Mouse (Mus musculus) embryonic facial prominence, embryonic 11.5 days (tissue): ENCODE data around the gene Gpa33. TPM values are rescaled to one million over a fixed set of nuclear protein-coding genes. Genes with fewer than 3 reads are reported as not detected.

ENCODE experiments used
- ATAC-seq: fragments of 200-750 bp; cut with Nextera tagmentation; replicated peaks from 2 replicates; pipeline ENCODE4 v1.8.0; 2017; ENCODE audit warnings: low read depth; ENCODE audit not compliant: insufficient number of reproducible peaks, low FRiP score, low TSS enrichment
- DNase-seq: peaks from one replicate; pipeline ENCODE4 v3.0.0-alpha.2; 2015; ENCODE audit warnings: low spot score
- H3K27ac ChIP-seq: fragments of 300-500 bp; sonication (generic); replicated peaks from 2 replicates; pipeline ENCODE4 v1.5.1; 2014; ENCODE audit warnings: mild to moderate bottlenecking, low read depth, low read length, control low read depth
- H3K27me3 ChIP-seq: fragments of 300-500 bp; sonication (generic); 2 replicates; pipeline ENCODE4 v1.6.1; 2014; ENCODE audit warnings: mild to moderate bottlenecking, low read length, moderate library complexity, mixed read lengths; ENCODE audit not compliant: control insufficient read depth, insufficient read depth
- H3K36me3 ChIP-seq: fragments of 300-500 bp; sonication (generic); replicated peaks from 2 replicates; pipeline ENCODE4 v1.6.1; 2014; ENCODE audit warnings: low read depth, mild to moderate bottlenecking, low read length, moderate library complexity, mixed read lengths; ENCODE audit not compliant: control insufficient read depth, insufficient read depth
- H3K4me1 ChIP-seq: fragments of 300-500 bp; sonication (generic); 2 replicates; pipeline ENCODE4 v1.6.1; 2014; ENCODE audit warnings: low read length, mixed read lengths; ENCODE audit not compliant: control insufficient read depth, insufficient read depth
- H3K4me2 ChIP-seq: fragments of 300-500 bp; sonication (generic); 2 replicates; pipeline ENCODE4 v1.6.1; 2014; ENCODE audit warnings: low read depth, mild to moderate bottlenecking, control low read depth, low read length, moderate library complexity
- H3K4me3 ChIP-seq: fragments of 300-500 bp; sonication (generic); 2 replicates; pipeline ENCODE4 v1.5.1; 2014; ENCODE audit warnings: low read depth, low read length, control low read depth
- H3K9ac ChIP-seq: fragments of 300-500 bp; sonication (generic); replicated peaks from 2 replicates; pipeline ENCODE4 v1.6.1; 2014; ENCODE audit warnings: mild to moderate bottlenecking, control low read depth, low read length
- H3K9me3 ChIP-seq: fragments of 300-500 bp; sonication (generic); replicated peaks from 2 replicates; pipeline ENCODE4 v1.6.1; 2016; ENCODE audit warnings: mild to moderate bottlenecking, low read length, inconsistent platforms, mixed read lengths; ENCODE audit not compliant: control insufficient read depth
- WGBS: fragments of 180-500 bp; shearing (Covaris S2); extraction: QIAGEN DNeasy Blood & Tissue Kit; methylation state at CpG from one replicate; pipeline ENCODE4 v1.1.7; 2014; 5-methylcytosine and 5-hydroxymethylcytosine counted together
- polyA plus RNA-seq: library from polyadenylated mRNA; unstranded; fragments of >200 nt; fragmentation: Nextera tagmentation; extraction: Ambion mirVana; gene quantifications from 2 replicates; pipeline ENCODE4 v1.2.1, GENCODE M21; 2014

Gpa33 gene
- polyA plus RNA-seq, 1 experiment from 2014 or later, result 0.34 TPM

- H3K4me1 ChIP-seq, result no peaks in the 10 kb centered on the region
- no peak overlapping the region for H3K4me2 ChIP-seq
- no peak overlapping the region for H3K4me3 ChIP-seq
- no peaks in the 10 kb centered on the region for H3K36me3 ChIP-seq
- no peaks in the 10 kb centered on the region for H3K9me3 ChIP-seq
- no peak overlapping the region for H3K27ac ChIP-seq
- 86% methylated on average over 7 of the region's 7 CpGs for WGBS
- DNase-seq, result no peak
- no peak for ATAC-seq
- H3K27me3 ChIP-seq, result peaks cover 3% of the 10 kb centered on the region
- no peak overlapping the region for H3K9ac ChIP-seq
These were observed 20.0 kb downstream of the Gpa33 start for GRCm38 (mm10) chr1:166150035-166150434.

DNA sequence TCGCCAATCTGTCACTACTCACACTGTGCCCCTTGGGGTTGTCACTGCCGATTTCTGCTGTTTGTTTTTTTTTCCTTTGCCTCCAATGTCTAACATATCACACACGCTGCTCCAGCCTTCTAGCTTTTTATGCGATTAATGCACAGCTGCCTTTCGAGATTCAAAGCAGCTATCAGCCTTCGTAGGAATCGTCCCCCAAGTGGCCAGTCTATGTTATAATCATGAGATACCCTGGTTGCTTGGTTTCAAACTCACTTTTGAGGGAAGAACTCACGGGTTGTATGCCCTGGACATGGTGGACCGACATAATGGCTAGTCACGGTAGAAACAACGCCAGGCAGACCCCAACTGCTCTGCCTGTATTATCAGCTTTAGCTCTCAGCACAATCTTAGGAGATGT, 21.3 kb downstream of the Gpa33 start:
- Histone ChIP-seq H3K27ac (no peak overlapping the region), H3K27me3 (peaks cover 8% of the 10 kb centered on the region), H3K9me3 (no peaks in the 10 kb centered on the region), H3K9ac (no peak overlapping the region), H3K36me3 (no peaks in the 10 kb centered on the region), H3K4me3 (no peak overlapping the region), H3K4me1 (no peaks in the 10 kb centered on the region), H3K4me2 (no peak overlapping the region)
- peak; percentile 42 for DNase-seq
- no peak for ATAC-seq
- WGBS, result 68% methylated on average over 11 of the region's 11 CpGs

DNA sequence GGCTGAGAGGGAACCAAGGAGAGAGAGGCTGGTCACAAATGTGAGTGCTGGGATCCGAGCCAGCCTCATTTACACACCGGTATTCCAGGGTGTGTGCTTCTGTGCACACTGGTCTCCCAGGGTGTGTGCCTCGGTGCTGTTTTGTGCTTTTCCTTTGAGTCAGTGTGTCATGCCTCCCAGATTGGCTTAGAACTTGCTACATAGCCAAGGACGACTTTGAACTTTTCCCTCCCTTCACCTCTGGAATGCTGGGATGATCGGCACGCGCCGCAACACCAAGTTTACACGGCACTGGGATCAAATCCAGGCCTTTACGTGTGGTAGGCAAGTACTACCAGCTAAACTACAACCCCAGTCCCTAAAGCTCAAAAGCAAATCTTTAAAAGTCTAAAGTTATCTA, 22.0 kb downstream of the Gpa33 start:
- ATAC-seq, result no peak
- no peak overlapping the region for H3K27ac ChIP-seq
- H3K36me3 ChIP-seq, result no peaks in the 10 kb centered on the region
- no peaks in the 10 kb centered on the region for H3K9me3 ChIP-seq
- no peak for DNase-seq
- no peak overlapping the region for H3K4me2 ChIP-seq
- no peaks in the 10 kb centered on the region for H3K4me1 ChIP-seq
- 93% methylated on average over 10 of the region's 10 CpGs for WGBS
- no peak overlapping the region for H3K4me3 ChIP-seq
- H3K9ac ChIP-seq, result no peak overlapping the region
- peaks cover 8% of the 10 kb centered on the region for H3K27me3 ChIP-seq

- 12% methylated on average over 18 of the region's 18 CpGs for WGBS
- ATAC-seq (0 out of 2 replicates have a peak, but pooled peaks have one; percentile 20), DNase-seq (peak; percentile 96)
- no peak overlapping the region for H3K27ac ChIP-seq
- H3K27me3 ChIP-seq, result peaks cover 8% of the 10 kb centered on the region
- H3K36me3 ChIP-seq, result no peaks in the 10 kb centered on the region
- H3K4me2 ChIP-seq, result no peak overlapping the region
- H3K4me3 ChIP-seq, result no peak overlapping the region
- no peaks in the 10 kb centered on the region for H3K9me3 ChIP-seq
- no peaks in the 10 kb centered on the region for H3K4me1 ChIP-seq
- no peak overlapping the region for H3K9ac ChIP-seq
These were observed 23.5 kb downstream of the Gpa33 start for GRCm38 (mm10) chr1:166153351-166154120.

- 17% methylated on average over 29 of the region's 29 CpGs for WGBS
- Histone ChIP-seq H3K9me3 (no peaks in the 10 kb centered on the region), H3K27me3 (peaks cover 8% of the 10 kb centered on the region), H3K4me2 (peak overlapping the region; percentile 0), H3K36me3 (no peaks in the 10 kb centered on the region), H3K4me3 (no peak overlapping the region), H3K27ac (no peak overlapping the region), H3K9ac (no peak overlapping the region), H3K4me1 (no peaks in the 10 kb centered on the region)
- ATAC-seq (no peak), DNase-seq (peak; percentile 84)
These were observed 24.4 kb downstream of the Gpa33 start for GRCm38 (mm10) chr1:166154162-166155112.

GRCm38 (mm10) chr1:166155113-166155494, 25.1 kb downstream of the Gpa33 start:
- WGBS, result 60% methylated on average over 10 of the region's 10 CpGs
- Histone ChIP-seq H3K27me3 (peaks cover 8% of the 10 kb centered on the region), H3K9me3 (no peaks in the 10 kb centered on the region), H3K4me2 (no peak overlapping the region), H3K36me3 (no peaks in the 10 kb centered on the region), H3K4me3 (no peak overlapping the region), H3K9ac (no peak overlapping the region), H3K27ac (no peak overlapping the region), H3K4me1 (no peaks in the 10 kb centered on the region)
- ATAC-seq, result no peak
- no peak for DNase-seq

DNA sequence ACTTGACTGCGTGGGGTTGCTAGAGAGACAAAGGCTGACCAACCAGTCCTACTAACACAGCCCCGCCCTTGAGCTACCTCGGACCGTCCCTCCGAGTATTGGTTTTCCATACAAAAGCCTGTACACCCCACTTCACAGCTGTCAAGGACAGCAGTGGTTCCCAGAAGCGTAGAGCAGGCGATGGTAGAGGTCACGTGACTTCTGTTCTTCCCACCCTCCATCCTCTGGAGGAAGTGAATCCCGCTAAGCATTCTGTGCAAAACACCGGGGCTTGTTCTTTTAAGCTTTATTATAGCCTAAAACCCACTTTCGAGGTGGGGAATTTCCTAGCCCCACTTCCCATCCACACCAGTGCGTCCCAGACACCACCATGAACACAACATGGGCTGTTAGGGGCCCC, 27.7 kb downstream of the Gpa33 start:
- DNase-seq (no peak), ATAC-seq (no peak)
- Histone ChIP-seq H3K4me3 (no peak overlapping the region), H3K27ac (no peak overlapping the region), H3K27me3 (peaks cover 8% of the 10 kb centered on the region), H3K4me2 (no peak overlapping the region), H3K9ac (no peak overlapping the region), H3K4me1 (no peaks in the 10 kb centered on the region), H3K9me3 (no peaks in the 10 kb centered on the region), H3K36me3 (no peaks in the 10 kb centered on the region)
- WGBS, result 87% methylated on average over 12 of the region's 12 CpGs

DNA sequence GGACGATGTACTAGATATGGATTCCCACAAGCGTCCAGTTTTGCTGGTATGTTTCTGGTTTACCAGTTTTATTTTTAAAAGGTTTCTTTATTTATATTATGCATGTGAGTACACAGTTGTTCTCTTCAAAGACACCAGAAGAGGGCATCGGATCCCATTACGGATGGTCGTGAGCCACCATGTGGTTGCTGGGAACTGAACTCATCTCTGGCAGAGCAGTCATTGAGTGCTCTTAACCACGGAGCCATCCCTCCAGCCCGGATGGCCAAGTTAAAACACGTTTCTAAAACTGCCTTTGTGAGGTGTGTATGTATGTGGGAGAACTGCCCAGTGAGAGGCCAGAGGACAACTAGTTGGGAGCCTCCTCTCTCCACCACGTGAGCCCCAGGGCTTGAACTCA, 28.6 kb downstream of the Gpa33 start:
- WGBS, result 61% methylated on average over 9 of the region's 9 CpGs

More for the DNA sequence above, 28.6 kb downstream of the Gpa33 start:
- H3K9me3 ChIP-seq, result no peaks in the 10 kb centered on the region
- peaks cover 8% of the 10 kb centered on the region for H3K27me3 ChIP-seq
- H3K4me3 ChIP-seq, result no peak overlapping the region
- ATAC-seq (no peak), DNase-seq (no peak)
- H3K27ac ChIP-seq, result no peak overlapping the region
- H3K4me1 ChIP-seq, result no peaks in the 10 kb centered on the region
- H3K4me2 ChIP-seq, result no peak overlapping the region
- no peaks in the 10 kb centered on the region for H3K36me3 ChIP-seq
- no peak overlapping the region for H3K9ac ChIP-seq
